9 mouse cellular contexts compared by ENCODE assay signal in the genomic region with DNA sequence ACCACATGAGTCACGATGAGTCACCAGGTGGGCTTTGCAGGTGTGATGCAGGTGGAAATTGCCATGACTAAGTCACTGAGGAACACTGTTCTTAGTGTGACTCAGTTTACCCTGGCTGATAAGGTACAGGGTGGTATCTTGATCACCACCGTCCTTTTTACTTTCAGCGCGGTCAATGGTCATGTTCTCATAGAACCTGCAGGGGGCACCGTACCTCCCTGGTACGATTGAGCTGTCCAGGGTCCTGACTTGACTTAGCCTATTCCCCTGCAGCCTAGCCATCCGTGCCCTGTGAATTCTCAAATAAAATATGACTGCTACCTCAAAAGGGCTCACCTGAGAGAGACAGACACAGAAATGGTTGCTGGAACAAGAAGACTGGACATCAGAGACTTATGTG. TPM values are rescaled to one million over a fixed set of nuclear protein-coding genes. Genes with fewer than 3 reads are reported as not detected.
A peak's percentile ranks its signal among the peaks of the same experiment; 100 is the strongest.
DNase-seq lines count a peak whose midpoint lies in the region; ATAC-seq and TF ChIP-seq lines count a peak whose summit lies in the region.
"Had no signal": no experiment of that assay in that cellular context is flagged by ENCODE, and none has a peak within 500 bp of the region (broad histone marks: within the 10 kb centered on the region; RNA-seq: fewer than 3 reads in every experiment).

No protein-coding gene starts in this region.

- 12% methylated on average over 7 of the region's 7 CpGs for WGBS in neural tube, embryonic 15.5 days
- 14% methylated on average over 7 of the region's 7 CpGs for WGBS in lung, adult 2 months

- TF ChIP-seq POLR2A in embryonic fibroblast, embryonic 13.5 days (IDR thresholded peaks at IDR 0.05; ENCODE audit: low read depth, low read length): no peak
- TF ChIP-seq POLR2A in lung, adult 2 months (IDR thresholded peaks at IDR 0.05; ENCODE audit: borderline replicate concordance, extremely low read depth, low read depth, low read length): no peak

- ATAC-seq in neural tube, embryonic 15.5 days (ENCODE audit: low FRiP score): no peak
- ATAC-seq in frontal cortex, adult (ENCODE audit: low TSS enrichment): no peak

- peak; percentile 53 to 64 for DNase-seq in cerebellum, postnatal 14 days
- DNase-seq in cerebellum, adult 11-12 months: no peak
- DNase-seq in neural tube, embryonic 10.5 days (ENCODE audit: extremely low spot score, low spot score): peak; percentile 59
- peak; percentile 14 for DNase-seq in lung, adult 2 months
- peak; percentile 36 for DNase-seq in thymus, postnatal 25 days

- H3K4me3 ChIP-seq in neural tube, embryonic 15.5 days (replicated peaks): no peak overlapping the region
- H3K4me3 ChIP-seq in embryonic fibroblast, embryonic 13.5 days (ENCODE audit: insufficient read depth, low read length): no peak overlapping the region
- H3K4me3 ChIP-seq in lung, adult 2 months (replicated peaks; ENCODE audit: extremely low read depth, low read depth, low read length): no peak overlapping the region

- H3K9me3 ChIP-seq in neural tube, embryonic 15.5 days (replicated peaks): no peaks in the 10 kb centered on the region

- H3K27ac ChIP-seq in neural tube, embryonic 15.5 days (replicated peaks): no peak overlapping the region
- no peak overlapping the region for H3K27ac ChIP-seq in embryonic fibroblast, embryonic 13.5 days (ENCODE audit: insufficient read depth, low read length)

- no peak overlapping the region for H3K9ac ChIP-seq in neural tube, embryonic 15.5 days (replicated peaks)

- peaks cover 25% of the 10 kb centered on the region for H3K4me1 ChIP-seq in neural tube, embryonic 15.5 days
- H3K4me1 ChIP-seq in embryonic fibroblast, embryonic 13.5 days (ENCODE audit: control insufficient read depth, insufficient read depth, low read length): no peaks in the 10 kb centered on the region
- H3K4me1 ChIP-seq in lung, adult 2 months (ENCODE audit: control insufficient read depth, insufficient read depth, low read length): no peaks in the 10 kb centered on the region

- no peaks in the 10 kb centered on the region for H3K36me3 ChIP-seq in neural tube, embryonic 15.5 days

- peaks cover 48% of the 10 kb centered on the region for H3K27me3 ChIP-seq in neural tube, embryonic 15.5 days (replicated peaks)

- no peak overlapping the region for H3K4me2 ChIP-seq in neural tube, embryonic 15.5 days

- peak; percentile 84; the same call in 1 of the 2 replicates for TF ChIP-seq CTCF in embryonic fibroblast, embryonic 13.5 days (IDR thresholded peaks at IDR 0.05; ENCODE audit: borderline replicate concordance, insufficient read depth, low read length)
- TF ChIP-seq CTCF in lung, adult 2 months (IDR thresholded peaks at IDR 0.05; ENCODE audit: insufficient read depth, low read length): peak; percentile 85

RNA-seq across cellular contexts. Expression of a gene that starts 8.4 kb away (rescaled TPM):
- 33.7 and 40.5 TPM in 2 replicates for polyA plus RNA-seq in neural tube, embryonic 15.5 days (2015; fragmentation: Nextera tagmentation; extraction: Ambion mirVana)
- 0.48 and 8.9 TPM in 2 replicates for polyA plus RNA-seq in embryonic fibroblast, embryonic 13.5 days (2011; ENCODE audit: insufficient read length, low read depth, missing spikeins)
- 43.6 and 58.0 TPM in 2 replicates for polyA plus RNA-seq in lung, adult 2 months (2012; rRNA removed)

RNA-seq across cellular contexts. Expression of a gene that starts 14.2 kb away (rescaled TPM):
- 28.4 and 29.0 TPM in 2 replicates for polyA plus RNA-seq in neural tube, embryonic 15.5 days (2015; fragmentation: Nextera tagmentation; extraction: Ambion mirVana)
- polyA plus RNA-seq in embryonic fibroblast, embryonic 13.5 days (2011; ENCODE audit: insufficient read length, low read depth, missing spikeins): 1.4 and 10.8 TPM in 2 replicates
- polyA plus RNA-seq in lung, adult 2 months (2012; rRNA removed): 74.2 and 84.9 TPM in 2 replicates

RNA-seq across cellular contexts. Expression of a gene that starts 21.0 kb away (rescaled TPM):
- 62.0 and 62.4 TPM in 2 replicates for polyA plus RNA-seq in neural tube, embryonic 15.5 days (2015; fragmentation: Nextera tagmentation; extraction: Ambion mirVana)
- 1.5 and 10.7 TPM in 2 replicates for polyA plus RNA-seq in embryonic fibroblast, embryonic 13.5 days (2011; ENCODE audit: insufficient read length, low read depth, missing spikeins)
- 65.1 and 67.3 TPM in 2 replicates for polyA plus RNA-seq in lung, adult 2 months (2012; rRNA removed)

RNA-seq across cellular contexts. Expression of a gene that starts 49.6 kb away (rescaled TPM):
- polyA plus RNA-seq in neural tube, embryonic 15.5 days (2015; fragmentation: Nextera tagmentation; extraction: Ambion mirVana): 9.6 and 13.9 TPM in 2 replicates
- not detected in 2 replicates for polyA plus RNA-seq in embryonic fibroblast, embryonic 13.5 days (2011; ENCODE audit: insufficient read length, low read depth, missing spikeins)
- 0.05 and 0.16 TPM in 2 replicates for polyA plus RNA-seq in lung, adult 2 months (2012; rRNA removed)
- polyA plus RNA-seq: heart, embryonic 16.5 days had no signal
